Mouse (Mus musculus): ENCODE data around the gene Serpinb3d. TPM values are rescaled to one million over a fixed set of nuclear protein-coding genes. Genes with fewer than 3 reads are reported as not detected.

Serpinb3d gene
- not detected for polyA plus RNA-seq (2015; fragmentation: Illumina TruSeq; extraction: RNeasy Lipid Tissue Mini Kit (QIAGEN cat#74804); ENCODE audit: insufficient read depth, low replicate concordance)

GRCm38 (mm10) chr1:107083406-107083805 lies at the start of gene Serpinb3d:
Serpinb3d (minus strand) TSS chr1:107083506.

GRCm38 (mm10) chr1:107052203-107052602 lies 31.1 kb downstream of the Serpinb3d start, which contains the start of gene Serpinb3a:
Serpinb3a (minus strand) TSS chr1:107052303.

Other genes with a start within 250 kb of the Serpinb3d start
- gene Serpinb5, start 222.3 kb downstream of the Serpinb3d start, polyA plus RNA-seq (2015; fragmentation: Illumina TruSeq; extraction: RNeasy Lipid Tissue Mini Kit (QIAGEN cat#74804); ENCODE audit: insufficient read depth, low replicate concordance) = not detected
- not detected for gene Serpinb12, start 149.1 kb downstream of the Serpinb3d start, polyA plus RNA-seq (2015; fragmentation: Illumina TruSeq; extraction: RNeasy Lipid Tissue Mini Kit (QIAGEN cat#74804); ENCODE audit: insufficient read depth, low replicate concordance)
- gene Serpinb13, start 102.5 kb downstream of the Serpinb3d start, polyA plus RNA-seq (2015; fragmentation: Illumina TruSeq; extraction: RNeasy Lipid Tissue Mini Kit (QIAGEN cat#74804); ENCODE audit: insufficient read depth, low replicate concordance) = not detected
- gene Serpinb3a, start 31.2 kb downstream of the Serpinb3d start, polyA plus RNA-seq (2015; fragmentation: Illumina TruSeq; extraction: RNeasy Lipid Tissue Mini Kit (QIAGEN cat#74804); ENCODE audit: insufficient read depth, low replicate concordance) = not detected
- gene Serpinb3b, start 194.9 kb upstream of the Serpinb3d start, polyA plus RNA-seq (2015; fragmentation: Illumina TruSeq; extraction: RNeasy Lipid Tissue Mini Kit (QIAGEN cat#74804); ENCODE audit: insufficient read depth, low replicate concordance) = not detected
- not detected for gene Serpinb3c, start 194.9 kb upstream of the Serpinb3d start, polyA plus RNA-seq (2015; fragmentation: Illumina TruSeq; extraction: RNeasy Lipid Tissue Mini Kit (QIAGEN cat#74804); ENCODE audit: insufficient read depth, low replicate concordance)

Data from spleen, adult 10 weeks (tissue).